Mouse (Mus musculus) mouse trophoblast stem cell (cell line): ENCODE data around the gene Rspo3.

Source experiments
- in situ Hi-C, 2 experiments: fragments of 300-500 bp; cut with MseI, MboI; formaldehyde crosslinking; loops; 2 replicates in 1 of 2; 3 replicates in 1 of 2; pipeline ENCODE4 v1.15.1; 2025

Rspo3 gene

DNA sequence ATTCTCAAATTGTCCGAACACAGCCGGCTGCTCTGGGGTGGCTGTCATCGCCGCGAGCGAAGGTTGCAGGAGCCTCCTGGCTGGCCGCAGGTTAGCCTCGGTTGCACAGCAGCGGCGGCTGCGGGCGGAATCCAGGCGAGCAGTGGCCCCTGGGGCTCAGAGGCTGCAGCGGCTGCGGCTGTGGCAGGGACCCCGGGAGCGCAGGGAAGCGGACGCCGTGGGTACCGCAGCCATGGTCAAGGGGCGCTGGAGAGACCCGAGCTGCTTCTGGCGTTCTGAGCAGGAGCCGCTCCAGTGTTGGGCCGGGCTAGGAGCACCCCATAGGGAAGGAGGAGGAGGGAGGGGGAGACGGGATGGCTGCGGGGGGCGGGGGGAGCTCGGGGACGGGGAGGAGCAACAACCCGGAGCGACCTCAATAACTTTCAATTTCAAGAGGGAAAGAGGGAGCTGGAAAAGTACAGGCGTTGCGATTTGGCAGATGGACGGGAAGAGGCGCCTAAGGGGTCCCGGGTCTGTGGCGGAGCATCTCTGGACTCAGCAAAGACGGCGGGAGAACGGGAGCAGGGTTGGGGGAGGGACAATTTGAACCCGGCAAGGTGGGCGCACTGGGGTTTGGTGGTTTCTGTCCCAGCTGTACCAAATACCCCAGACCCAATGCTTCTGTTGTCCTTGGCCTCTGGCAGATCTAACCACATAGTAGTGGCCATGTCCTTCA lies at the start of gene Rspo3:
TSS of gene Rspo3 (minus strand) at position 322 of the 715 bp plus-strand sequence.
- in situ Hi-C loops = loop anchor here (10.0 kb wide), 1 partner anchor 269 kb away; no protein-coding TSS in a partner anchor

GRCm38 (mm10) chr10:29581940-29582339 lies 46.3 kb upstream of the Rspo3 start:
- in situ Hi-C loops = no loop called here

- in situ Hi-C loops = no loop called here
Observed at GRCm38 (mm10) chr10:29581476-29581875, 45.8 kb upstream of the Rspo3 start.

DNA sequence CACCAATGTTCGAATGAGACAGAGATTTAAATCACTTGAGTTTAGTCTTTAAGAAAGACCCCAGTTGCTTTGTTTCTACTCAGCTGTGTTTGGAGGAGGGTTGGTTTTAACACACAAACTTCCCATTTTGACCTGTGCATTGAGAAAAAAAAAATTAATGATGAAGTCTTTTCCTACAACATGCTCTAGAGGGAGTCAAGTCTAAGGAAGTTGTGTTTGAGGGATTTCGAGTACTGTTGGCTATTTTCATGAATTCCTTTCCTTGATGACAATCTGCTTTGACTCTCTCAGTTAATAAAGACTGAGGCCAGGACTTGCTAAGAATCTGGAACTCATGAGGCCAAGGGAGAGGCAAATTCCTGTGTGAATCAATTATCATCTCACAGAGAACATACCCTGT lies 20.3 kb upstream of the Rspo3 start:
- in situ Hi-C loops = no loop called here

GRCm38 (mm10) chr10:29554365-29554764 lies 18.7 kb upstream of the Rspo3 start:
- in situ Hi-C loops = no loop called here

- in situ Hi-C loops = no loop called here
Observed at GRCm38 (mm10) chr10:29542982-29543381, 7.3 kb upstream of the Rspo3 start.

DNA sequence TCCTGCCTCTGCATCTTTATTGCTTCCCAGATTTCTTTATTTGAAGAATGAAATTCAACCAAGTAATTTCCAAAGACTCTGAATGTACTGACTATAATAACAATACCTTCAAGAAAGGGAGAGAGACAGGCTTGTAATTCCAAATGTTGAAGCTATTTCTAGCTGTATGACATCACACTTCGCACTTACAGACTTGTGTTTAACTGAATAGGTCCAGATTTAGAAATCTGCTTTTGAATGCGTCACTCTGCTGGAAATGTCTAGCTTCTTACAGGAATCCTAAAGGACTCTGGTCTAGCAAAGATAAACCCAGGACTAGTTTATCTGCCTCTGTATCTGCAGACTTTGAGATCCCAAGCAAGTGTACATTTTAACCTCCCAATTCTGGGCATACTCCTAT lies 3.8 kb upstream of the Rspo3 start:
- in situ Hi-C loops = loop anchor here (10.0 kb wide), 1 partner anchor 265 kb away; no protein-coding TSS in a partner anchor

- in situ Hi-C loops = loop anchor here (10.0 kb wide), 1 partner anchor 266 kb away; no protein-coding TSS in a partner anchor
Observed at GRCm38 (mm10) chr10:29538791-29539190, 3.1 kb upstream of the Rspo3 start.

DNA sequence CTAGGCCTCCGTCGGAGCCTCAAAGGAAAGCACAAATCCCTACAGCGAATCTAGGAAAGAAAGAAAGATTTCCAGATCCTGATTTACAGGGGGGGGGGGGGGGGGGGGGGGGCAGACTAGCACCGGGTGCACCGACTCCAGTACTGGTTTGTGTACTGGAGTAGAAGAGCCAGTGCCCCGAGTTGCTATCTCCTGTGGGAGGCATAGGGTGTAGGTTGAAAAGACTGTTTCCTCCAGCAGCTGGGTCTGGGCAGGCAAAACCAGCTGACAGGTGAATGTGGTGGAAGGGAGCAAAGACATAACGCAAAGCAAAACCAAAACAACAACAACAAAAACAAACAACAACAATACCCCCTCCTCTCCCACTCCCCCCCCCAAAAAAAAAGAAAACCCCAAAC lies 838 bp downstream of the Rspo3 start:
- in situ Hi-C loops = loop anchor here (10.0 kb wide), 1 partner anchor 270 kb away; no protein-coding TSS in a partner anchor

GRCm38 (mm10) chr10:29533846-29534829 lies 1.5 kb downstream of the Rspo3 start:
- in situ Hi-C loops = loop anchor here (10.0 kb wide), 1 partner anchor 271 kb away; no protein-coding TSS in a partner anchor

DNA sequence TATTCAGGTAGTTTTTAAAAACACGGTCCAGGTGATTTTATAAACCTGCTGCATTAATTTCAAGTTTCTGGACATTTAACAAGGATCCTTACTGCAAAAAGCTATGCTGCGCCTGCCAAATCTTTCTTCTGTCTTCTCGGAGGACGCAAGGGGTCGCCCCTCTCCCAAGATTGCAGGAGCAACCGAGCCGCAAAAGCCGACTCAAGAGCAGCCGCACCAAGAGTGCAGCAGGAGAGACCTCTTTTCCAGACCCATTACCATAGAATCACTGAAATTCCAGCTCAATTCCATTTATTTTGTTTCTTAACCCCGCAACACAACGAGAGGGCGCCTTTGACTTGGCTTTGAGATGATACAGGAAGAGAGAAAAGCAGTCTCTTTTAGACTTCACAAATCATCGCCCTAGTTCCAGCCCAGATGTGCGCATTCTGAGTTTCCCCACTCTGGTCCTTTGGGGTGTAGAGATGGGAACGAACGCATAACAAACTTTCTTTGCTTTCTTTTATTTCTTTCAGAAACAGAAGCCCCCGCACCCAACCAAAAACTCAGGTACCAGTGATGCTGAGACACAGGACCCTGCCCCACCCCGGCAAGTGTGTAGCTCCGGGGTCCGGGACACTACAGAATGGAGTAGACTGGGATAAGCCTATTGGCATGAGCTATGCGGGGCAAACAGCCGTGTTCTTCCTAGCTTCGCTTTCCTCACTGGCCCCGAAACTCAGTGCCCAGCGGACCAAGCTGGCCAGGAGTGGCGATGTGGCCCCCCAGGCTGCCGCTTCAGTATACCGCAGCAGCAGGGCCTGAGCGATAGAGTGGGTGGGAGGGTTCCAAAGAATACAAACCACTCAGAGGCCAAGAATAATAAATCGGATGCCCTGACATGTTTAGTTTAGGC lies 2.6 kb downstream of the Rspo3 start:
- in situ Hi-C loops = loop anchor here (10.0 kb wide), 1 partner anchor 272 kb away; no protein-coding TSS in a partner anchor

GRCm38 (mm10) chr10:29513563-29513962 lies 22.1 kb downstream of the Rspo3 start:
- in situ Hi-C loops = no loop called here

GRCm38 (mm10) chr10:29508167-29508566 lies 27.5 kb downstream of the Rspo3 start:
- in situ Hi-C loops = no loop called here

DNA sequence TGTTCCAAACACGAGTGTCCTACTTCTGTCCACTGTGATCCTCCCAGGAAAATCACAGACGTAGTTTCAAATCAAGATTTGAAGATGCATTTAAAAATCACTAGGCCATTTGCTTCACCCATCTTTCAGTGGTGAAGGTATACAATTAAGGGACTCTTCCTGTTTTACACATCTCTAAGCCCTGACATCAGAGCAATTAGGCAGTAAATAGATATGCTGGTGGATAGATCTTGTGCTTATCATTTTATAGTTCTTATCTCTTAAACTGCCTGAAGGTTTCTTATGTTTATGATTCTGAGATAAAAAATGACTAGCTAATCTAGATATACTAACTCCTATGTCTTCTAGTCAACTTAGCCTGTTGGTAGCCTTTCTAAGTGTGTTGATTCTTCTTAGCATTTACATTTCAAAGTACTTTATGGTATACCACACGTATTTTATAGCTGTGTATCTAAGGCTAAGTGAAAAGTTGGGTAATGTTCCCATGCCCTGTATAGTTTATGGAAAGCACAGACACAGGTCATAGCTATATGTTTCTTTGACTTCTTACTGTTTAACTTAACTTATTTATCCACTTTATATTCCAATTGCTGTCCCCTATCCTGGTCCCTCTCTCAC lies 38.4 kb downstream of the Rspo3 start:
- in situ Hi-C loops = no loop called here

DNA sequence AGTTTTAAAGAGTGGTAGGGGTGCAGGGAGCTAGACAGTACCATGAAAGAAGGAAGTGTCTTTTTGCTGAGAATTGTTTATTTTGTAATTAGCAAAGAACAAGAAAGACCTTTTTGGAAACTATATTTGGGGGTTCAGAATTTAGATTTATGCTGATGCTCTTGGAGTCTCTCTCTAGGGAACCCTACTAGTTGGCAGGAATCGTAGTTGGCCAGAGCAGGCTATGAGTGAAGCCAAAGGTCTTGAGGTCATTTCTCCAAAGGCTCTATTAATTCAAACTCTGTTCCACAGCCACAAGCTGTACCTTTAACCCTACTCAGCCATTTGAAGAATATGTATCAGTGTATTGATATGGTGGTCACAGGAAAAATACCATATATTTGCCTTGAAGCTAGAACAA lies 41.7 kb downstream of the Rspo3 start:
- in situ Hi-C loops = no loop called here

DNA sequence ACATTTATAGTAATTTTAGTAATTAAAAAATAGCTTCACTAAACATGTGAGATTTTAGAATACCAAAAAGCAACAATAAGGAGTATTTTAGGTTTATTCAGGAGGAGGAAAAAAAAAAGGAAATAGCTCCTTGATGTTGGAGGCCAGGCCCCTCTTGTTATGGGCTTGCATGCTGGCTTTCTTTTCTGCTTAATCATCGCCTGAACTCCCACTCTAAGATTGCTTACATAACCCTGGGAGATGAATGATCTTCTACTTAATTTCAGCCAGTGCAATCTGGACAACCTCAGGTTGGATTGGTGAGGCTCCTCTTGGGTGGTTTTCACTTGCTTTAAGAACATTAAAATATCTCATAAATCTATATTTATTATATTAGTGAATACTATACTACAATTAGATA lies 54.7 kb downstream of the Rspo3 start:
- in situ Hi-C loops = no loop called here

- in situ Hi-C loops = no loop called here
Observed at GRCm38 (mm10) chr10:29479401-29479800, 56.3 kb downstream of the Rspo3 start.

DNA sequence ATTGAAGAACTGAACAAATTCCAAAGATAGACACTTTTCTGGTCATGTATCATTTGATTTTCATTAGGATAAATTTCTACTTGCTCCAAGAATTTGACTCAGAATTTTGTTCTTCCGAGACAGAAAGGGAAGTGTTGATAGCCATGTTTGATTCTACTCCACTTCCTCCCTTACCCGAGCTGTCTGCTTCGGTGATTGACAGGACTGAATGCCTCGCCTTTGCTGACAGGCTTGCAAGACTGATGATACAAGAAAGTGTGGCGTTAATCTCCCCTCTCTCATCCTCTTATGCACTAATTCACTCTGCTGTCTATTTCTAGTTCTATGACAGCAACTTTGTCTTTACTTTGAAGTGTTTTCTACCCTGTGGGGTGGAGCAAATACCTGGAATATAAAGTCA lies 65.2 kb downstream of the Rspo3 start:
- in situ Hi-C loops = no loop called here

GRCm38 (mm10) chr10:29460100-29460499 lies 75.6 kb downstream of the Rspo3 start:
- in situ Hi-C loops = no loop called here

DNA sequence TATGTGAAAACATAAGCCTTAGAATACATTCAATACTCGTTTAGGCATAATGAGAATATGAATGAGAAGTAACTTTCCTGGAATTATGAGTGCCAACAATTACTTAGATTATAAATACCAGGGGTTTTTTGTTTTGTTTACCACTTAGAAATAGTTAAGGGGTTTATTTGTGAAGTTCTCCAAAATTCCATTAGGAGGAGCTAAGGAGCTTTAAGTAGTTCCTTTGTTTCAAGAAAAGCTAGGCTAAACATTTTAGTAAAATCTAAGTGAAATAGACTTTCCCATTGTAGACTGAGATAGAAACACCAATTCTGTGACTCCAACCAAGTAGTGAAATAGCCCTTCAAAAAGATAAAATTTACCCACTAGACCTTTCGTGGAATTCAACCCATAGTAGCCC lies 76.0 kb downstream of the Rspo3 start:
- in situ Hi-C loops = no loop called here

DNA sequence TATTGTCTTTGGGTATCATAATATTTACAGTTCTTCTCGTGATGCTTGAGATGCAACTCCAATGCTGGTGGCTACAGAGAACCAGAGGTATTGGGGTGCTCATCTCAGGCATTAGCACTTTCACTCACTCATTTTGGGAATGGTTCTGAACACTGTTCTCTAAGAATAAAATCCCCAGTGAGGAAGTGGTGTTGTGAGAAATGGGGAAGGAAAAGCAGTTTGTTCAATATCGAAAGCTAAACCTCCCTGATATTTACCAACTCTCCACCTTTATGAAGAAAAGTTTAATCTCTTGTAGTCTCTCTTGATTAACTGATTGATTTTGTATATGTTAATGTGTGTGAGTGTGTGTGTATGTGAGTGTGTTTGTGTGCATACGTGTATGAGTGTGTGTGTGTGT lies 90.6 kb downstream of the Rspo3 start:
- in situ Hi-C loops = no loop called here
